Mouse (Mus musculus): Measurements from ENCODE around the gene Tnf.

The Tnf gene

GRCm38 (mm10) chr17:35233114-35233980 lies 31.5 kb upstream of the Tnf start, which contains the start of gene Atp6v1g2:
TSS of gene Atp6v1g2 (plus strand) at chr17:35233660.
- peak; percentile 50 for DNase-seq

- DNase-seq, result peak; percentile 31
Measured at GRCm38 (mm10) chr17:35232659-35233058, 30.9 kb upstream of the Tnf start.

GRCm38 (mm10) chr17:35232043-35232442 lies 30.2 kb upstream of the Tnf start:
- peak; percentile 86 for DNase-seq

- DNase-seq, result peak; percentile 14
Measured at GRCm38 (mm10) chr17:35231022-35231421, 29.2 kb upstream of the Tnf start.

GRCm38 (mm10) chr17:35226561-35227046 lies 24.8 kb upstream of the Tnf start:
- DNase-seq, result no peak

- DNase-seq, result no peak
Measured at GRCm38 (mm10) chr17:35225456-35225855, 23.6 kb upstream of the Tnf start.

- DNase-seq, result no peak
Measured at GRCm38 (mm10) chr17:35224641-35225040, 22.8 kb upstream of the Tnf start.

- DNase-seq, result no peak
Measured at GRCm38 (mm10) chr17:35222299-35222698, 20.5 kb upstream of the Tnf start.

- DNase-seq, result peak; percentile 24
Measured at GRCm38 (mm10) chr17:35220156-35220952, 18.5 kb upstream of the Tnf start, which contains the start of gene Gm16181. TSS of gene Gm16181 (plus strand) at chr17:35220834.

GRCm38 (mm10) chr17:35219601-35220041 lies 17.8 kb upstream of the Tnf start:
- DNase-seq, result peak; percentile 48

- DNase-seq, result peak; percentile 69
Measured at GRCm38 (mm10) chr17:35218516-35219193, 16.8 kb upstream of the Tnf start.

- DNase-seq, result no peak
Measured at GRCm38 (mm10) chr17:35213071-35213470, 11.3 kb upstream of the Tnf start.

- DNase-seq, result no peak
Measured at GRCm38 (mm10) chr17:35210593-35210992, 8.8 kb upstream of the Tnf start.

GRCm38 (mm10) chr17:35209785-35210535 lies 8.2 kb upstream of the Tnf start:
- no peak for DNase-seq

GRCm38 (mm10) chr17:35205380-35205769 lies 3.6 kb upstream of the Tnf start:
- DNase-seq, result no peak

GRCm38 (mm10) chr17:35204494-35205379 lies 2.9 kb upstream of the Tnf start, which contains the start of gene Lta:
TSS of gene Lta (minus strand) at chr17:35205351.
- DNase-seq, result no peak

GRCm38 (mm10) chr17:35202442-35202841 lies 635 bp upstream of the Tnf start:
- no peak for DNase-seq

GRCm38 (mm10) chr17:35201128-35201527 lies 679 bp downstream of the Tnf start:
- no peak for DNase-seq

- no peak for DNase-seq
Measured at GRCm38 (mm10) chr17:35200398-35200797, 1.4 kb downstream of the Tnf start.

- no peak for DNase-seq
Measured at GRCm38 (mm10) chr17:35198946-35199345, 2.9 kb downstream of the Tnf start.

GRCm38 (mm10) chr17:35198029-35198428 lies 3.8 kb downstream of the Tnf start:
- DNase-seq, result no peak

Data from kidney, adult 9 months (tissue).